Mouse (Mus musculus) lung, adult 2 months (tissue): ENCODE data around the gene Myt1. TPM values are rescaled to one million over a fixed set of nuclear protein-coding genes. Genes with fewer than 3 reads are reported as not detected.

Source experiments
- DNase-seq: peaks from one replicate; pipeline ENCODE4 v3.0.0; 2022
- H3K4me1 ChIP-seq: fragments of 200-500 bp; 2 replicates; pipeline ENCODE4 v1.6.1; 2011; ENCODE audit warnings: low read length; ENCODE audit not compliant: control insufficient read depth, insufficient read depth
- H3K4me3 ChIP-seq: fragments of 200-500 bp; replicated peaks from 2 replicates; pipeline ENCODE3; 2011; ENCODE audit warnings: low read depth, mild to moderate bottlenecking, control low read depth, low read length; ENCODE audit errors: extremely low read depth
- CTCF ChIP-seq: fragments of 200-500 bp; IDR thresholded peaks from 2 replicates; pipeline ENCODE4 v1.5.1; 2011; ENCODE audit warnings: mild to moderate bottlenecking, low read length, control low read depth; ENCODE audit not compliant: insufficient read depth
- POLR2A ChIP-seq: fragments of 200-500 bp; IDR thresholded peaks from 2 replicates; pipeline ENCODE4 v1.6.1; 2011; ENCODE audit warnings: low read depth, mild to moderate bottlenecking, control low read depth, low read length, borderline replicate concordance; ENCODE audit errors: extremely low read depth
- WGBS: fragments of 180-500 bp; shearing (Covaris S2); methylation state at CpG from one replicate; pipeline ENCODE4 v1.1.7; 2018; 5-methylcytosine and 5-hydroxymethylcytosine counted together
- polyA plus RNA-seq: library from polyadenylated mRNA; depleted of rRNA; stranded (reverse); fragments of >200 nt; gene quantifications from 2 replicates; pipeline ENCODE4 v1.2.3, GENCODE M21; 2012; rRNA removed

The Myt1 gene
- polyA plus RNA-seq: 0.02 TPM in 1 of 2 replicates, not detected in the other

DNA sequence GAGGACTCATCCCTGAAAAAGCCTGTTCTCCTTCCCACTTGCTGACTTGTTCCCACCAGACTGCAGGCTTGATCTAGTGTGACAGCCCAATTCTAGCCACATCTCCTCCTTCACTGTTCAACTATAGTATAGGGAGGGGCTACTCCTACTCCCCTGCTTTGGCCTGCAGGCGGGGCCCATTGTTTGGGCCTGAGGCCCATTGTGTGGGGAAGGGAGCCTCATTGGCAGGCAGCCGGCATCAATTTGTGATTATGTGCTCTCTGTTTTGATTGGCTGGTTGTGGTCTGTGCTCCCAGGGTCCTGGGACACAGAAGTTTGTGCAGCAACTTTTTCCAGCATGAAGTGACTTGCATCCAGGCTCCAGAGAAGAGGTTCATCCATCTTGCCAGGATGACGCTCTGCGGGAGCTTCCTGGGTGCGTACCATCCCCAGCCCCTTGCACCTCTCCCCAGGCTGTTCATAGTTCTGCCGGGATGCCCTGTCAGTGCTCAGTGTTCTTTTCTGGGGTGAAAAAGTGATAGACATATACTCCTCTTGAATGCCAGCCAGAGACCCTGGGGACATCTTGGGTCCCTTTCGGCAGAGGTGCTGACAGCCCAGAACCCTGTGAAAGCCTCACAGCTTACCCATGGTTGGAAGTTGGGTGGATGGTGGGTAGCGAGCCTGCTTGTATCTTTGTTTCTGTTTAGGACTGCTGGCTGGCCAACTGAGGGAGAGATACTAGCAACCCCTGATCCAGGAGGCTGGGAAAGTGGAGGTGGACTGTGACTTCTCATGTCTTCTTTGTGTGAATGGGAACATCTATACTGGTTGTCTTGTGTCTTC is at the start of gene Myt1:
TSS of gene Myt1 (plus strand) at position 327 of the 825 bp plus-strand sequence.
- no peak for DNase-seq
- WGBS: 50% methylated on average over 8 of the region's 8 CpGs
- no peak within 1 kb of the TSS for H3K4me3 ChIP-seq
- no peak for TF ChIP-seq CTCF
- no peak for TF ChIP-seq POLR2A
- no peaks in the 10 kb centered on the region for H3K4me1 ChIP-seq

DNA sequence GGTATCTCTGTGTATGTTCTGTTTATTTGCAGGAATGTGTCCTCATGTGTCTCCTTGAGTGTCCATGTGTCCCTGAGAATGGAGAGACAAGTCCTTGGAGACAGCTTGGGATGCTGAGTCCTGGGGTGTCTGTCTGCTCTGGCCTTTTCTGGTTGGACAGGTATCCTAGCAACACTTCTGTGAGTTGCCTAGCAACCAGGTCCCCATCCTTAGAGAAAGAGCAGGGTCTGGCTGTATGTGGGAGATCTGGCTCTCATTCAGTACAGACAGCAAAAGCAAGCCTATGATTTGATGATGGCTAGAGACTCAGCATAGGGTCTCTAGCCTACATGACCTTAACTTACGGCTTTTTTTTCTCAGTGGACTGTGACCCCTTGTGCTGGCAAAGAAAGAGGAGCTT is 49.4 kb upstream of the Myt1 start:
- Histone ChIP-seq H3K4me3 (no peak overlapping the region), H3K4me1 (no peaks in the 10 kb centered on the region)
- no peak for TF ChIP-seq POLR2A
- no peak for TF ChIP-seq CTCF
- 73% methylated on average over 1 of the region's 1 CpGs for WGBS
- no peak for DNase-seq

DNA sequence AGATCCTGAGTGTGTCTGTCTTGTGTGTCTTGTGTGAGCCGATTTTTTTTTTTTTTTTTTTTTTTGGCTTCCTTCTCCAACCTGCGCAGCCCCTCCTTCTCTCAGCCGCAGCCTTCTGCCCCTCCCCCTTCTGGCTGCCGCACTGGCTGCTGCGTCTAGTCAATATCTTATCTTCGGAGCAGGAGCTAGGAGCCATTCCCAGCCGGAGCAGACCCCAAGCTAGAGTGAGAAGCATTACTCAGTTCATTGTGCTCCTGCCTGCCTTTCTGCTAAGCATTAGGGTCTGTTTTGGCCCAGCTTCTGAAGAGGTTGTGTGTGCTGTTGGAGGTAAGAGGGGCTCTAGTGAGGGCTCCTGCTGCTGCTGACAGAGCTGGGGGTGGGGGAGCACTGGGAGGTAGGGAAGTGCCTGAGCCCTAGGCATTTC is 48.2 kb upstream of the Myt1 start, which contains the start of gene Oprl1:
TSS of gene Oprl1 (plus strand) at position 114 of the 424 bp plus-strand sequence.
- DNase-seq: no peak
- H3K4me3 ChIP-seq: no peak within 1 kb of the TSS
- no peaks in the 10 kb centered on the region for H3K4me1 ChIP-seq
- 2% methylated on average over 7 of the region's 7 CpGs for WGBS
- TF ChIP-seq POLR2A: no peak
- TF ChIP-seq CTCF: no peak

DNA sequence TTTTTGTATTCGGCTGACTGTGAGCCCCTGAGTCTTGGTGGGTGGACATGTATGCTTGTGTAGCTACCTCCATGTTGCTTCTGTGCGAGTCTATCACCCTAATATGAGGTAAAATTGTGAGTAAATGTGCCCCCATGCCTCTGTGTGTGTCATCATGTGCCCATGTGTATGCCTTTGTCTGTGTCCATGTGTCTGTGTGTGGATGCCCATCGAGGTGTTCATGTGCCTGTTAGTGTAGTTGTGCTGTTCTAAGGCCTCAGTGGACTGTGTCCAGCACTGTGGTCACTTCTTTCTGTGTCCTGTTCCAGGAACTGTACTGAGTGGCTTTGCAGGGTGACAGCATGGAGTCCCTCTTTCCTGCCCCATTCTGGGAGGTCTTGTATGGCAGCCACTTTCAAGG is 47.8 kb upstream of the Myt1 start:
- TF ChIP-seq POLR2A: no peak
- no peak for TF ChIP-seq CTCF
- Histone ChIP-seq H3K4me3 (no peak overlapping the region), H3K4me1 (no peaks in the 10 kb centered on the region)
- no peak for DNase-seq
- WGBS: 75% methylated on average over 3 of the region's 3 CpGs

DNA sequence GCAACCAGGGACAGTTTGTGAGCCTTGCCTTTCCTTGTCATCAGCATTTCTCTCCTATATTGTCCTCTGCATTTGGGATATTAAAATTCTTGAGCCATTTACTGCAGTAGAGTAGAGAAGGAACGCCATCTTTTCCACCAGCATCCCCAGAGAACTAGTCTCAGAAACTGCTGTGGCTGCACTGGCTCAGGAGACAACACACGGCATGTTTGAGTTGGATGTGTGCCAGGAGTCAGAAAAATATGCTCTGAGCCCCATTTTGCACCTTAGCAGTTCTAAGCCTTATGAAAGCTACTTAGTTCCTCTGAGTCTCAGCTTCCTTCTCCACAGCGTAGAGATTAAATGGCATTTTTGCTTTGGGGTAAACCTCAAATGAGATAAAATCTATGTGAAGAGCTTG is 46.1 kb upstream of the Myt1 start:
- H3K4me3 ChIP-seq: no peak overlapping the region
- no peaks in the 10 kb centered on the region for H3K4me1 ChIP-seq
- no peak for TF ChIP-seq CTCF
- no peak for DNase-seq
- WGBS: 36% methylated on average over 3 of the region's 3 CpGs

DNA sequence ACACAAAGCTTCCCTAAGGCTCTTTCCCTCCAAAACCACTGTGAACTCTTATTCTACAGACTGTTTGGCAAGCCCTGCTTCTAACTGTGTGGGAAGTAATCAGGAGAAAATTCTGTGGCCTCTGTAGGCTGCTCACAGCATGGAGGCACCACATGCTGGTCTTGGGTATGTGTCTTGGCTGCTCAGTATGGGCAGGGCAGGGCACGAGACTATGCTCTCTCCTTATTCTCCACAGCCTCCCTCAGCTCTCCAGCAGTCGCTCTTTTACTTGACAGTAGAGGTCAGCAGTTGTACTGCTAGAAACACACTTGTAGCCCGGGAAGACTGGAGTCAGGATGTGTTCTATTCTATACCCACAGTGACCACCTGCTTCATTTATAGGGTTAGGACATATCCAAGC is 43.1 kb upstream of the Myt1 start:
- no peak for DNase-seq
- no peak overlapping the region for H3K4me3 ChIP-seq
- 32% methylated on average over 3 of the region's 3 CpGs for WGBS
- TF ChIP-seq CTCF: no peak
- no peak for TF ChIP-seq POLR2A
- H3K4me1 ChIP-seq: no peaks in the 10 kb centered on the region

DNA sequence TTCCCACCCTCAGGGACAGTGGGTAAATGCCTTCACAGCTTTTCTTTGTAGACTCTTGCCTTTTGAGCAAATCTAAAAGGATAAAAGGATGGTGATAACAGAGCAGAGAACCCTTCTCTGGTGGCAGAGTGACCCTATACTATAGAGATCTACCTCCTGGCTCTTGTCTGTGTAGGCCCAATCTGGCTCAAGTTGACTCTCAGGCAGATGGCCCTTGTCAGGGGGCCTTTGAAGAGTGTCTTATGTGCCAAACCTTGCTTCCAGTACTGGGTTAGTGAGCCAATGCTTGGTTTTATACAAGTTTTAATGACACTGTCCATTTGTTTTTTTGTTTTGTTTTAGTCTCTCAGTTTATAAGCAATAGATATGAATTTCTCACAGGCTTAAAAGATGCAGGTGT is 41.9 kb upstream of the Myt1 start:
- no peak for DNase-seq
- TF ChIP-seq CTCF (no peak), POLR2A (no peak)
- Histone ChIP-seq H3K4me3 (no peak overlapping the region), H3K4me1 (no peaks in the 10 kb centered on the region)

DNA sequence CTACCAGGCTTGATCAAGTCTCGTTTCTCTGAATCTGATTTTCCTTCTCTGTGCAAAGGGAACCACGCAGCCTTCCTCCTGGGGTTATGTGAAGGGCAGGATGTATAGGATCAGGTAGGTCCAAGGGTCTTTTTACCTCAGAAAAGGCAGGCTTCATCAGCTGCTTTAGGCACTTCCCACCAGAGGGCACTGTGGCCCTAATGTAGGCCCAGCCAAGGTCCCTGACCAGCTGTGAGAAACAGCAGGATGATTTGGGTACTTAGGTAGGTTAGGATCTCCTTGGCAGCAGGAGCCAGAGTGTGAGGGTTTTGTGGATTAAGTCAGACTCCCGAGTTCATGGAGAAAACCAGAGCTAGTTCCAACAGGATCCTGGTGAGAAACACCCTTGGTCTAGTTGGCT is 40.9 kb upstream of the Myt1 start:
- 14% methylated on average over 3 of the region's 3 CpGs for WGBS
- H3K4me3 ChIP-seq: no peak overlapping the region
- no peaks in the 10 kb centered on the region for H3K4me1 ChIP-seq
- DNase-seq: peak; percentile 18
- TF ChIP-seq CTCF (peak; percentile 56; the same call in 1 of the 2 replicates), POLR2A (no peak)

DNA sequence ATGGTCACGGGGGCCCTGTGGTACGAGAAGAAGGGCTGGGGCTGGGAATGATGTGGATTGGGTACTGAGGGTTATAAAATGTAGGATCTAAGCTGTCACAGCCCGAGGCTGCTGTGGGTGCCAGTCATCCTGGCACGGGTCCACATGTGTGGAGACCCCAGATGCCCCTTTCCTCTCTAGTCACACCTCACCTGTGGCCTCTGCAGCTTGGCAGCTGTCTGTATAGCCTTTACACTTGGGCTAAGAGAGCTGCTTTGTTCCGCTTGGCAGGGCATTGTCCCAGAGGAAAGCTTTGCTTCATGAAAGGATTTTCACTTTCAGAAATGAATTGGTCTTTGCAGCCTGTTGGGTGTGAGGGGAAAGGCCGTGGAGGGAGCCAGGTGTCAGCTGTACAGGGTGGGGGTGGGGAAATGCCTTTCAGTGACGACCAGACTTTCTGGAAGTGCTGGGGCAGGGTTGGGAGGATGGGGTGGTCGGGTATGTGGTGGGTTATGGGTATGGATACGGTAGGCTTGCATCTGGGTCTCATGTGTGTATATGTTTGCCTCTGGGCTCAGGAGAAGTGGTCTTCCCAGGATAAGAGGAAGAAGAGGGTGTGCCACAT is 35.4 kb upstream of the Myt1 start:
- 46% methylated on average over 9 of the region's 9 CpGs for WGBS
- Histone ChIP-seq H3K4me1 (no peaks in the 10 kb centered on the region), H3K4me3 (no peak overlapping the region)
- no peak for DNase-seq
- TF ChIP-seq POLR2A: no peak
- TF ChIP-seq CTCF: no peak

DNA sequence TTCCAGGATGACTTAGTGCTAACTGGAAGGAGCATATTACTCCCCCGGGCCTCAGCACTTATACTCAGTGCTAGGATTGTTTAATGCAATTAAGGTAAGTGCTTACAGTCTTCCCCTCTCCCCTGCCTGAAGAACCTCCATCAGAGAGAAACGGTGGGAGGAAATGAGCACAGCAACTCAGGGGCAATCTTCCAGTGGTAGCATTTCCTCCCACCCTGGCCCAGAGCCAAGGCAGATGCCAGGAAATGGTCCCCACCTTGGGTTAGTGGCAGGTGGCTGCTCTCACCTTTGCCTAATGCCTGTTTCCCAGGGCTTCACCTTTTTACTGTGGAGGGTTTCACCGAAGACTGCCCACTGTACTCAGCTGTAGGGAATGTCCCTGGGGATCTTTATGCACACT is 33.1 kb upstream of the Myt1 start:
- no peaks in the 10 kb centered on the region for H3K4me1 ChIP-seq
- TF ChIP-seq POLR2A: no peak
- no peak for TF ChIP-seq CTCF
- H3K4me3 ChIP-seq: no peak overlapping the region
- no peak for DNase-seq
- 41% methylated on average over 3 of the region's 3 CpGs for WGBS
